Mouse (Mus musculus): Measurements from ENCODE around the gene Pbx1.
A peak's percentile ranks its signal among the peaks of the same experiment; 100 is the strongest.

The Pbx1 gene

GRCm38 (mm10) chr1:168175586-168175985, 256.5 kb downstream of the Pbx1 start:
- DNase-seq (ENCODE audit: low spot score in 2 of 2), result no peak

- DNase-seq (ENCODE audit: low spot score in 2 of 2), result no peak
Measured at GRCm38 (mm10) chr1:168169791-168170190, 262.3 kb downstream of the Pbx1 start.

GRCm38 (mm10) chr1:168169052-168169779, 262.9 kb downstream of the Pbx1 start:
- no peak for DNase-seq (ENCODE audit: low spot score in 2 of 2)

- DNase-seq (ENCODE audit: low spot score in 2 of 2), result no peak
Measured at GRCm38 (mm10) chr1:168167781-168168180, 264.3 kb downstream of the Pbx1 start.

- no peak for DNase-seq (ENCODE audit: low spot score in 2 of 2)
Measured at GRCm38 (mm10) chr1:168166841-168167240, 265.2 kb downstream of the Pbx1 start.

- DNase-seq (ENCODE audit: low spot score in 2 of 2), result no peak
Measured at GRCm38 (mm10) chr1:168164945-168165344, 267.1 kb downstream of the Pbx1 start.

GRCm38 (mm10) chr1:168163521-168164233, 268.4 kb downstream of the Pbx1 start:
- peak in 1 of 2 experiments; percentile 12 for DNase-seq (ENCODE audit: low spot score in 2 of 2)

GRCm38 (mm10) chr1:168139138-168139682, 292.9 kb downstream of the Pbx1 start:
- no peak for DNase-seq (ENCODE audit: low spot score in 2 of 2)

GRCm38 (mm10) chr1:168138669-168139068, 293.4 kb downstream of the Pbx1 start:
- DNase-seq (ENCODE audit: low spot score in 2 of 2), result no peak

GRCm38 (mm10) chr1:168137890-168138289, 294.2 kb downstream of the Pbx1 start:
- no peak for DNase-seq (ENCODE audit: low spot score in 2 of 2)

GRCm38 (mm10) chr1:168135545-168135944, 296.5 kb downstream of the Pbx1 start:
- DNase-seq (ENCODE audit: low spot score in 2 of 2), result no peak

- DNase-seq (ENCODE audit: low spot score in 2 of 2), result no peak
Measured at GRCm38 (mm10) chr1:168133696-168134095, 298.4 kb downstream of the Pbx1 start.

GRCm38 (mm10) chr1:168128004-168128403, 304.1 kb downstream of the Pbx1 start:
- no peak for DNase-seq (ENCODE audit: low spot score in 2 of 2)

GRCm38 (mm10) chr1:168124643-168125490, 307.2 kb downstream of the Pbx1 start:
- DNase-seq (ENCODE audit: low spot score in 2 of 2), result no peak

- no peak for DNase-seq (ENCODE audit: low spot score in 2 of 2)
Measured at GRCm38 (mm10) chr1:168118077-168118476, 314.0 kb downstream of the Pbx1 start.

GRCm38 (mm10) chr1:168117367-168117766, 314.7 kb downstream of the Pbx1 start:
- no peak for DNase-seq (ENCODE audit: low spot score in 2 of 2)

- no peak for DNase-seq (ENCODE audit: low spot score in 2 of 2)
Measured at GRCm38 (mm10) chr1:168109797-168110196, 322.3 kb downstream of the Pbx1 start.

- DNase-seq (ENCODE audit: low spot score in 2 of 2), result no peak
Measured at GRCm38 (mm10) chr1:168103821-168104220, 328.2 kb downstream of the Pbx1 start.

GRCm38 (mm10) chr1:168101514-168101913, 330.6 kb downstream of the Pbx1 start:
- no peak for DNase-seq (ENCODE audit: low spot score in 2 of 2)

- no peak for DNase-seq (ENCODE audit: low spot score in 2 of 2)
Measured at GRCm38 (mm10) chr1:168098806-168099205, 333.3 kb downstream of the Pbx1 start.

GRCm38 (mm10) chr1:168094671-168095070, 337.4 kb downstream of the Pbx1 start:
- DNase-seq (ENCODE audit: low spot score in 2 of 2), result no peak

- DNase-seq (ENCODE audit: low spot score in 2 of 2), result no peak
Measured at GRCm38 (mm10) chr1:168093044-168093443, 339.0 kb downstream of the Pbx1 start.
